Mouse (Mus musculus) gastrocnemius, adult 8-10 months (tissue): ENCODE results near the gene A630023A22Rik. TPM values are rescaled to one million over a fixed set of nuclear protein-coding genes. Genes with fewer than 3 reads are reported as not detected.

Experiments used
- DNase-seq, 2 experiments: peaks; one replicate each; pipeline ENCODE4 v3.0.0; 2022; ENCODE audit warnings: low spot score in 2 of 2
- total RNA-seq, 4 experiments: library from RNA; stranded (reverse); gene quantifications; 2 replicates each; pipeline ENCODE4 v1.2.4; 2022

A630023A22Rik gene
- total RNA-seq, 4 experiments from 2014 or later, result not detected

- no peak for DNase-seq
Measured at GRCm38 (mm10) chr14:34086806-34087205, 15.7 kb downstream of the A630023A22Rik start.

DNA sequence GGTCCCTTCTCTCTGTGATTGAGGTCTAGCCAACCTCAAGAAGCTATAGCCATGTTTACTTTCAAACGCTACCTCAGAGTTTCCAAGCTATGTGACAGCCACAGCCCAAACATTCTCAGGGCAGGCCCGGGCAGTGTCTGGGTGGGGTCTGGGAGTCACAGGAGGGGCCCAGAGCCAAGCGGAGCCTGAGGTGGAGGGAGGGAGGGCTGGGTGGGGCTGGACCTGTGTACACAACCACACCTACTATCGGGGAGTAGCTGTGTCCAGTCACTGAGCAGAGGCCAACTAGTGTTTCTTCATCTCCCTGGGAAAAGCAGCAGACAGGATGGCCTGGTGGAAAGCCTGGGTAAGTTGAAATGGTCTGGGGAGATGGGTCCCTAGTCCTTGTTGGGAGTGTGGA, 16.8 kb downstream of the A630023A22Rik start, which contains the start of gene Anxa8:
Anxa8 (plus strand) TSS at position 251 of the 400 bp plus-strand sequence.
- DNase-seq, result no peak

- DNase-seq, result peak; percentile 10 to 32
Measured at GRCm38 (mm10) chr14:34080321-34080997, 22.1 kb downstream of the A630023A22Rik start.

GRCm38 (mm10) chr14:34078293-34078692, 24.3 kb downstream of the A630023A22Rik start:
- DNase-seq, result no peak

GRCm38 (mm10) chr14:34077222-34077621, 25.3 kb downstream of the A630023A22Rik start:
- no peak for DNase-seq

GRCm38 (mm10) chr14:34075346-34075745, 27.2 kb downstream of the A630023A22Rik start:
- no peak for DNase-seq

DNA sequence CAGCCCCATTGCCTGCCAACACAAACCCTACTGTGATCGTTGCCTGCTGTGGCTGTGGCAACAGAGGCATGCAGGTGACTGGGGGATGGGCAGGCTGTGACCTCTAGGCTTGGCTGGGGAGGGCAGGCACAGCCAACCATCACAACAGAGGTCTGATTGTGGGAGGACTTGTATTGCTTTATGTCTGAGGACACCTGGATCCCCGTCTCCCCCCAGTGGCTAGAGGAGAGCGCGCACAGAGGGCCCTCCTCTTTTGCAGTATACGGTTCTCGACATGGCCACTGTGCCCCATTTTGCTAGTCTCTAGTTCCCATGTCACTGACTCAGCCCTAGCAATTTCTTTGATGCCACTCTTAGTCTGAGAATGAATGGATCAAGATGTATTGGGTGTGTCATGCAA, 30.9 kb downstream of the A630023A22Rik start:
- DNase-seq, result no peak

GRCm38 (mm10) chr14:34052516-34052915, 50.0 kb downstream of the A630023A22Rik start, which contains the start of gene Antxrl:
TSS of gene Antxrl (plus strand) at chr14:34052707.
- DNase-seq, result no peak

DNA sequence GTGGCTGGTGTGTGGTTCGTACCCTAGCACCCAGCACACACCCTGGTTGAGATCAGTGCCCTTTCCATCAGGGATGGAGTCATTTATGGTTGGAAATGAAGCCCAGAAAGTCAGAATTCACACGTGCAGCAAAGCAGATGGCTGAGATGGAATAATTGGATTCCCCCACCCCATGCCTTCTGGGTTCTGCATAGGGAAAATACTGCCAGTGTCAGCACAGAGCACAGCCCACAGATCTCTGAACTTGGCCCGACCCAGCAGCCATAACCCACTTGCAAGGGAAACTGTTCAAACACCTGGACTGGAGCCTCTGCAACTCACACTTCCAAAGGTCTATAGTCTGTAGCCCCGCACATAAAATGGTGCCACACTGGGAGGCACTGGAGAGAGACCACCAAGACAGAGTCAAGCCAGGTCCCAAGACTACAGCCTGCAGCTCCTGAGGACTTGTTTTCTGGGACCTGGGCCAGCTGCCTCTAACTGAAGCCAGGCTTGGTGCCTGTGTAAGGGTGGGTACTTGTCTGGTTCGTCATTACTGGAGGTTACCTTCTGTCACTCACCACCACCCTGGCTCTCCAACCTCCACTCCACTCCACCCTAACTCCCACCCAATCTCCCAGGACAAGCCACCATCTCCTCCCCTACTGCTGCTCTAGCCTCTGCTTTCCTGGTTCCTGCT, 52.3 kb downstream of the A630023A22Rik start:
- no peak for DNase-seq

- no peak for DNase-seq
Measured at GRCm38 (mm10) chr14:34043341-34043740, 59.2 kb downstream of the A630023A22Rik start.

DNA sequence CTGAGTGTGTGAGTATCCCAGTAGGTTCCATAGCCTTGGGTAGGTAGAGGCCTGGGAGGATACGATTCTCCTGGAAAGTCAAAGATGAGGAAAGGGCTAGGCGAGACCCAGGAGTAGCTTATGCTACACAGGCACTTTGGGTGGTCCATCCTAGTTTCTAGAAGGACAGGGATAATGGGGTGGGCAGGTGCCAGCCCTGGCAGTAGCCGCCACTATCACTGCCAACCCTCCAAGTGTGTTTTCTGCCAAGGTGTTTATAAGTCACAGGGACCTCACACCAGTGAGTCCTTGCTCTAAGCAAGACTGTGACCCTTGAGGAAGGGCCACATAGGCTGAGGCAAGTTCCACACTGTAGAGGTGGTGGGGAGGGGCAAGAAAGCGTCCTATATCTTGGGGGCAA, 61.3 kb downstream of the A630023A22Rik start:
- DNase-seq, result no peak

GRCm38 (mm10) chr14:34033841-34034610, 68.5 kb downstream of the A630023A22Rik start:
- DNase-seq, result no peak

DNA sequence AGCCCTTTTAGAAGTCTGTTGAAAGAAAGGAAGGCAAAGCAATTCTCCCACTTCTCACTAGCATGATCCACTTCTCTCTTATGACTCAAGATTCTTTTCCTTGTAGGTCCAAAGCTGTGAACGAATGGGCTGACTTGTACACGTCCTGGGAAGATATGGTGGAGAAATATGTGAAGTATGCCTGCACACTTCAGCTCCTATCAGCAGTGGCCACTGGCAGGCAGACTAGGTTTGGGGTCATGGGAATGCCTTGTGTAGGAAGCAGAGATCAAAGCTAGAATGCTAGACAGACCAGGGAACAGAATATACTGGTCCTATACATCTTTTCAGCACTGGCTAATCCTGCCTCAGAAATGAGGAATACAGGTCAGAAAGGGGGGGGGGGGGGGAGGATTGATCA, 75.8 kb downstream of the A630023A22Rik start:
- DNase-seq, result no peak

- no peak for DNase-seq
Measured at GRCm38 (mm10) chr14:34016938-34017337, 85.6 kb downstream of the A630023A22Rik start.

DNA sequence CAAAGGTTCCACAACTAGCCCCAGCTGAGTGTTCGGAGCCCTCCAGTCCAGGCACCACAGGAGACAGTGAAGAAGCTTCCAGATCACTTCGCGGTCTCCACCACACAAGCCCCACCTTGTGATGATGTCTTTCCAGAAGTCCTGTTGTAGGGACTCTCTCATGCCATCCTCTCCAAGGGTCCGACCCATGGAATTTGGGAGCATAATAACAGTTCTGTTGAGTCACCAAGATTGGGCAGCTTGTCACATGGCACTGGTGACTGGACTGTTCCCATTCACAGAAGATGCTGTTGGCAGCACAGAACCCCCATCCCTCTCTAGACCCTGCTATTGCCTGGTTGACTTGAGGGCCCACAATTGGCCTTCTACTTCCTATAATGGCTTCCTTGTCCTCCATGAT, 86.2 kb downstream of the A630023A22Rik start, which contains the start of gene Gm5460:
Gm5460 (plus strand) TSS at position 378 of the 400 bp plus-strand sequence.
- DNase-seq, result no peak

GRCm38 (mm10) chr14:34015063-34015462, 87.5 kb downstream of the A630023A22Rik start, which contains the start of gene Gm30083:
TSS of gene Gm30083 (minus strand) at chr14:34015182.
- no peak for DNase-seq

DNA sequence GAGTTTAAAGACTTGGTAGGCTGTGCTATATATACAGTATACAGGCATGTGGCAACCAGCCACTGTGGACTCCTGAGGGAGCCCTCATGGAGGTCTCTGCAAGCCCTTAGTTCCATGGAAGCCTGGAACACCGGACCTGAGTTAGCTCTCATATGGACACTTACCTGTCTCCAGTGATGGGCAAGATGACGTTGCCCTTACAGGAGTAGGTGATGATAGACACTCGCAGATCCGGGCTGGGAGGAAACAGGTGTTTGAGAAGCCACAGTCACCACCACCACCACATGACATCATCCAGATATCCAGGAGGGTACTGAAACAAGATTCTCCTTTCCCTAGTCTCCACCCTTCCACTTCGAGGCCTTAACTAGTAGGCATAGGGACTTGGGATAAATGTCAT, 100.2 kb downstream of the A630023A22Rik start:
- DNase-seq, result no peak

GRCm38 (mm10) chr14:34001445-34001844, 101.1 kb downstream of the A630023A22Rik start:
- DNase-seq, result no peak
